Mouse (Mus musculus): ENCODE measurements around the gene Dennd1b. TPM values are rescaled to one million over a fixed set of nuclear protein-coding genes. Genes with fewer than 3 reads are reported as not detected.

Dennd1b gene
- polyA plus RNA-seq, 1 experiment, result 6.1 TPM

DNA sequence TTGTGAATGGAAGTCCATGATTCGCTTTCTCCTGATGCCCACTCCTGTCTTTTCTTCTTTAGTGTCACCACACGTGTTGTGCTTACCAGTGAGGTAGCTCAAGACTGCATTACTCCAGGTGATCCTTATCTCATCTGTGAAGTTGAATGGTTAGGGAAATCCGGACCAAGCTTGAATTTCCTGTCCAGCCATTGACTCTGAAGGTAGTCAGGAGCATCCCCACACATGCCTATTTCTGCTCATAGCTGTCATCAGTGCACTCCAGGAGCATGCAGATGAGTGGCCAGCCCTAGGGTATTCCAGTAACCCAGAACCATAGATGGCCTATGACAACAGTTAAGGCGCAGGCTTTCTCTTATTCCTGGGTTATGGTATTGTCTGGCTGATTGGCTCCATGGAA lies 20.9 kb downstream of the Dennd1b start:
- Histone ChIP-seq H3K27ac (ENCODE audit: insufficient read depth, low read depth, low read length) (no peak overlapping the region), H3K4me1 (ENCODE audit: control insufficient read depth, insufficient read depth, low read length) (no peaks in the 10 kb centered on the region; the same call in 1 of the 2 replicates), H3K4me3 (ENCODE audit: insufficient read depth, low read depth, low read length) (no peak overlapping the region), H3K36me3 (ENCODE audit: control insufficient read depth, insufficient read depth, low read length) (no peaks in the 10 kb centered on the region), H3K27me3 (replicated peaks; ENCODE audit: control insufficient read depth, insufficient read depth, low read length) (no peaks in the 10 kb centered on the region)
- DNase-seq, result no peak
- TF ChIP-seq POLR2A (IDR thresholded peaks at IDR 0.05; ENCODE audit: low read depth, low read length) (no peak), CTCF (conservative IDR thresholded peaks at IDR 0.05; ENCODE audit: insufficient read depth, insufficient read length, low read depth, low read length) (no peak)
- 82% methylated on average over 4 of the region's 4 CpGs for WGBS

DNA sequence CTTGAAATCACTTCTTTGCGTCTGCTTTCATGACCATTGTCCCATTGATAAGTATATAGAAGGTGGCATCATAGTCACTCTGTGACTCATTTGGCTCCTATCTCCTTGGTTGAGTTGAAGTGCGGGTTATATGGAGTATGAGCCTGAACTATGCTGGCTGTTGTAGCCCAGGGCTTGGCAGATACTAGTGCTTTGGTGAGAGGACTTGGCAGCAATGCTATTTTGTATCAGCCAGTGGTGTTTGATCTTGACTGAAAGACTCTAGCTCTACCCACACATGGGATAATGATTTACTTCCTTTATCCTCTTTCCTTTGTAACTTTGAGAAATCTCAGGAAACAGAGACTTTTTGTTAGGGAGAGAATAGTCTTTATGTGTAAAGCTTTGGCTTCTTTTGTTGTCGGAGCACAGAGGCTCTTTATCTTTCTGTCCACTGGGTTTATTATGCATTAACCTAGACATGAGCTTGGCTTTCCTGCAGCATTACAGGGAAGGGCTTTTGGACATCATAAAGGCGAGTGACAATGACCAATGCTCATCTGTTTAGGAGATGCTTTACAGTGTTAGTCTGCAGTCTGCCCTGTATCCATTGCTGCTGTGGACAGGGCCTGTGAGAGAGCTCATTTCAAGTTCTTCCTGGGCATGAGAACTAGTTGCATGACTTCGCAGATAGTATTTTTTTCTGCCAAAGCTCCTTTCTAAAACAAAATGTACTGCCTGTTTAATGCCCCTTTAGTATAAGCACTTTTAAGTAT lies 29.3 kb downstream of the Dennd1b start:
- peak; percentile 71 for DNase-seq
- Histone ChIP-seq H3K27ac (ENCODE audit: insufficient read depth, low read depth, low read length) (no peak overlapping the region), H3K4me1 (ENCODE audit: control insufficient read depth, insufficient read depth, low read length) (peaks cover 9% of the 10 kb centered on the region), H3K27me3 (replicated peaks; ENCODE audit: control insufficient read depth, insufficient read depth, low read length) (no peaks in the 10 kb centered on the region), H3K36me3 (ENCODE audit: control insufficient read depth, insufficient read depth, low read length) (no peaks in the 10 kb centered on the region), H3K4me3 (ENCODE audit: insufficient read depth, low read depth, low read length) (no peak overlapping the region)
- WGBS, result 68% methylated on average over 5 of the region's 5 CpGs
- TF ChIP-seq POLR2A (IDR thresholded peaks at IDR 0.05; ENCODE audit: low read depth, low read length), result no peak
- TF ChIP-seq CTCF (conservative IDR thresholded peaks at IDR 0.05; ENCODE audit: insufficient read depth, insufficient read length, low read depth, low read length), result no peak

DNA sequence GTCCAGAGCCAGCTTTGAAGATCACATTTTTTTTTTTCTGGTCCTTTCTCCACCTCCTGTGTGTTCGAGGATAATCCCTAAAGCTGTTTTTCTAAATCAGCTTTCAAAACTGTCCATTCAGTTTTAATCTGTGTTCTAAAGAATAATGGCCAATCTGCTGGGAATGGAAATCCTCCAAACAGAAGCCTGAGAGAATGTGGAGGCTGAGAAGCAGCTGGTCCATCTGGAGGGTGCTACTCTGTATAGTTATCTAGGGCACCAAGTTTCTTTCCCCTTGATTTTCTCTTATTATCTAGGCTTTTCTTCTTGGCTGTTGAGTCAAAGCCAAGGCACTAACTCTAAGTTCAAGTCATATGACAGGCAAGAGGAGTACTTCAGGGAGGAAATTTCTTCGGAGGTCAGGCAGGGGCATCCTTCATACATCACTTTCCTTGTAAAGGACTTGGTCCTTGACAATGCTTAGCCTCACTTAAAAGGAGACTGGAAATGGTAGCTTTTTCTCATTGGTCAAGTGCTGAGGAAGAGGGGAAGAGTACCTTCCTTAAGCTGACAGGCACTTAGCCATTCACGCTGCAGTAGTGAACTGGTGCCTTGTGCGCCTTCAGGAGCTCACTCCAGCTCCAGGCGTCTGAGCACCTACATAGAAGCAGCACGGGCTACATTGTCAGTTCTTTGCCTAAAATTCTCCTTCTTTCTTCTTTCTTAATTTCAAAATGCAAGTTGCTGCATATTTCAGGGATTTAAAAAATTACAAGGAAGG lies 32.6 kb downstream of the Dennd1b start:
- Histone ChIP-seq H3K27ac (ENCODE audit: insufficient read depth, low read depth, low read length) (no peak overlapping the region), H3K4me1 (ENCODE audit: control insufficient read depth, insufficient read depth, low read length) (peaks cover 9% of the 10 kb centered on the region), H3K27me3 (replicated peaks; ENCODE audit: control insufficient read depth, insufficient read depth, low read length) (no peaks in the 10 kb centered on the region), H3K36me3 (ENCODE audit: control insufficient read depth, insufficient read depth, low read length) (no peaks in the 10 kb centered on the region), H3K4me3 (ENCODE audit: insufficient read depth, low read depth, low read length) (no peak overlapping the region)
- DNase-seq, result no peak
- no peak for TF ChIP-seq CTCF (conservative IDR thresholded peaks at IDR 0.05; ENCODE audit: insufficient read depth, insufficient read length, low read depth, low read length)
- TF ChIP-seq POLR2A (IDR thresholded peaks at IDR 0.05; ENCODE audit: low read depth, low read length), result no peak
- 87% methylated on average over 6 of the region's 6 CpGs for WGBS

DNA sequence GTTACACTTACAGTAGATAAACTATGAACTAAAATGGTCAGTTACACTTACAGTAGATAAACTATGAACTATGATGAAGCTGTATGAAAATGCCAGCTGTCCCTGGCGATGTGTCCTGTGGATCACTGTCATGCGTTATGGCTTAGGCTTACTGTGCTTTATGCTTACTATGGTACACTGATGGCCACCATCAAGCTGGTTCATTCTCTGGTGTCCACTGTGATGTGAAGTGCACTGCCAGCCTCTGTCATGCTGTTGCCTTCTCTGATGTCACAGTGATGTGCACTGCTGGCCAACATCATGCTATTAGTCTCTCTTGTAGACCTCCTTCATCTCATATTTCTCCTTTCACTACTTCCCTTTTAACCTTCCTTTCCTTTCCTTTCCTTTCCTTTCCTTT lies 33.4 kb downstream of the Dennd1b start:
- Histone ChIP-seq H3K4me1 (ENCODE audit: control insufficient read depth, insufficient read depth, low read length) (peaks cover 8% of the 10 kb centered on the region), H3K27me3 (replicated peaks; ENCODE audit: control insufficient read depth, insufficient read depth, low read length) (no peaks in the 10 kb centered on the region), H3K27ac (ENCODE audit: insufficient read depth, low read depth, low read length) (no peak overlapping the region), H3K36me3 (ENCODE audit: control insufficient read depth, insufficient read depth, low read length) (no peaks in the 10 kb centered on the region), H3K4me3 (ENCODE audit: insufficient read depth, low read depth, low read length) (no peak overlapping the region)
- DNase-seq, result no peak
- WGBS, result 97% methylated on average over 2 of the region's 2 CpGs
- TF ChIP-seq POLR2A (IDR thresholded peaks at IDR 0.05; ENCODE audit: low read depth, low read length) (no peak), CTCF (conservative IDR thresholded peaks at IDR 0.05; ENCODE audit: insufficient read depth, insufficient read length, low read depth, low read length) (no peak)

DNA sequence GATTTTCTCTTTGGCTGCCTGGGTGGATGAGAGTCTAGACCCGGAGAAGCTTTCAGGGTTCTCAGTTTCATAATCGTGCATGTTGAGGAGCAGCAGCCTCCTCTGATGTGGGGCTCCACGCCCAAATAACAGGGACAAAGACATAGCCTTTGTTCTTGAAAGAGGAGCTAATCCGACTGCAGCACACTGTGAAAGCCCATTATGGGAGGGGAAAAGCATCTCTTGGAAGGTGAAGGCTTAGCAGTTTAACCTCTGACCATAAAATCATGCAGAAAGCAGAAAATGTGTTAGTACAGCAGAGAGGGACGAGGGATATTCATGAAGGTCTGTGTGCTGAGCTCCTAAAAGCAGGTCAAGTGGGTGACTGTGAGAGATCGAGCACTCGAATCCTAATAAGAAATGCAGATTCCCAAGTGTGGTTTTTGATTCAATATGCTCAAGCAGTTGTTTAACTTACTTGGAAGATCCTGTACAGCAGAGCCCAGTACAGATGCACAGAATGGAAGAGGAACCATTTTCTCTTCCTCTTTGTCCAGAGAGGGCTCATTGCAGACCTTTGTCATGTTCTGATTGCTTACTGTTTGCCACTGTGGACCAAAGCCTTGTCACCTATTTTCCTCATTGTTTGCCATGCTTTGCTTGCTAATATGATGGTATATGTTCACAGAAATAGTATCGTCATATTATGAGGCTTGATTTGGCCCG lies 37.6 kb downstream of the Dennd1b start:
- Histone ChIP-seq H3K27me3 (replicated peaks; ENCODE audit: control insufficient read depth, insufficient read depth, low read length) (no peaks in the 10 kb centered on the region), H3K36me3 (ENCODE audit: control insufficient read depth, insufficient read depth, low read length) (no peaks in the 10 kb centered on the region), H3K27ac (ENCODE audit: insufficient read depth, low read depth, low read length) (no peak overlapping the region), H3K4me1 (ENCODE audit: control insufficient read depth, insufficient read depth, low read length) (no peaks in the 10 kb centered on the region; the same call in 1 of the 2 replicates), H3K4me3 (ENCODE audit: insufficient read depth, low read depth, low read length) (no peak overlapping the region)
- WGBS, result 63% methylated on average over 9 of the region's 9 CpGs
- TF ChIP-seq POLR2A (IDR thresholded peaks at IDR 0.05; ENCODE audit: low read depth, low read length), result no peak
- TF ChIP-seq CTCF (conservative IDR thresholded peaks at IDR 0.05; ENCODE audit: insufficient read depth, insufficient read length, low read depth, low read length), result no peak
- DNase-seq, result no peak

DNA sequence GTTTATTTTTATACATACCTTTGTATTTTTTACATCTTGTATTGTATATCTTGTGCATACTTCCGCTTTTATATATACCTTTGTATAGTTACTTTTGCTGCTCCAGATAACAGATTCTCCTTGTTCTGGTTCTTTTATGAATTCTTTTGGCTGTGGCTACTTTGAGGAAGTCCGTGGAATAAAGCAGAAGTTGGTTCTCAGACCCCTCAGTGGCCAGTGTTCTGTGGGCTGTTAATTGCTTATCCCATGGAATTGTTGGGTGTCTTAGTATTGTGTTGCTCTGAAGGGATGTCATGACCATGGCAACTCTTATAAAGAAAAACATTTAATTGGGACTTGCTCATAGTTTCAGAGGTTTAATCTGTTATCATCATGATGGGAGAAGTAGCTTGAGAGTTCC lies 40.3 kb downstream of the Dennd1b start:
- no peak overlapping the region for H3K4me3 ChIP-seq (ENCODE audit: insufficient read depth, low read depth, low read length)
- no peak for DNase-seq
- no peaks in the 10 kb centered on the region for H3K27me3 ChIP-seq (replicated peaks; ENCODE audit: control insufficient read depth, insufficient read depth, low read length)
- 93% methylated on average over 2 of the region's 2 CpGs for WGBS
- TF ChIP-seq CTCF (conservative IDR thresholded peaks at IDR 0.05; ENCODE audit: insufficient read depth, insufficient read length, low read depth, low read length) (no peak), POLR2A (IDR thresholded peaks at IDR 0.05; ENCODE audit: low read depth, low read length) (no peak)
- H3K4me1 ChIP-seq (ENCODE audit: control insufficient read depth, insufficient read depth, low read length), result no peaks in the 10 kb centered on the region; the same call in 1 of the 2 replicates
- H3K36me3 ChIP-seq (ENCODE audit: control insufficient read depth, insufficient read depth, low read length), result no peaks in the 10 kb centered on the region
- no peak overlapping the region for H3K27ac ChIP-seq (ENCODE audit: insufficient read depth, low read depth, low read length)

DNA sequence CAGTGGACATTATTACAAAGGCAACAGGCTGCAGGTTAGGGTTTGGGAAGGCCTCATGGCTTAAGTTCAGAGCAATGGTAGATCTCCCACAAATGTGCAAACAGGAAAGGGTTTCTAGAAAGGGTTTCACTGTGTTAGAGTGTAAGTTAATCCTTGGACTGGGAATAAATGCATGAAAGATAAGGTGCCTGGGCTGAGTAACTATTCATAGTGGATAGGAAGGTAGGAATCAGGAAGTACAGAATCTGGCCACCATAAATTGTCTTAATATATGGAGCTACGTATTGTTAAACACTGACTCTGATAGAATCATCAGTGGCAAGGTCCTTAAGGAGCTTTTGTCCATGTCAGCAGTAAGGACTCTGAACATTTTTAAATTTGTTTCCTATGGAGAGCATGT lies 42.8 kb downstream of the Dennd1b start:
- H3K27ac ChIP-seq (ENCODE audit: insufficient read depth, low read depth, low read length), result no peak overlapping the region
- H3K4me3 ChIP-seq (ENCODE audit: insufficient read depth, low read depth, low read length), result no peak overlapping the region
- no peak for DNase-seq
- H3K4me1 ChIP-seq (ENCODE audit: control insufficient read depth, insufficient read depth, low read length), result no peaks in the 10 kb centered on the region; the same call in 1 of the 2 replicates
- WGBS, result 94% methylated on average over 1 of the region's 1 CpGs
- TF ChIP-seq CTCF (conservative IDR thresholded peaks at IDR 0.05; ENCODE audit: insufficient read depth, insufficient read length, low read depth, low read length) (no peak), POLR2A (IDR thresholded peaks at IDR 0.05; ENCODE audit: low read depth, low read length) (no peak)
- H3K36me3 ChIP-seq (ENCODE audit: control insufficient read depth, insufficient read depth, low read length), result no peaks in the 10 kb centered on the region
- no peaks in the 10 kb centered on the region for H3K27me3 ChIP-seq (replicated peaks; ENCODE audit: control insufficient read depth, insufficient read depth, low read length)
